Mouse (Mus musculus) spleen, postnatal 4 days (tissue): ENCODE measurements around the gene Rgsl1.
"Not testable (repeated sequence)": the region's sequence is repeated elsewhere in the genome, so short reads cannot be mapped to it uniquely, and the experiment has no call there.

Source experiments
- DNase-seq, 2 experiments: peaks; one replicate each; pipeline ENCODE4 v3.0.0; 2022; ENCODE audit warnings: low spot score in 2 of 2

Gene Rgsl1

DNA sequence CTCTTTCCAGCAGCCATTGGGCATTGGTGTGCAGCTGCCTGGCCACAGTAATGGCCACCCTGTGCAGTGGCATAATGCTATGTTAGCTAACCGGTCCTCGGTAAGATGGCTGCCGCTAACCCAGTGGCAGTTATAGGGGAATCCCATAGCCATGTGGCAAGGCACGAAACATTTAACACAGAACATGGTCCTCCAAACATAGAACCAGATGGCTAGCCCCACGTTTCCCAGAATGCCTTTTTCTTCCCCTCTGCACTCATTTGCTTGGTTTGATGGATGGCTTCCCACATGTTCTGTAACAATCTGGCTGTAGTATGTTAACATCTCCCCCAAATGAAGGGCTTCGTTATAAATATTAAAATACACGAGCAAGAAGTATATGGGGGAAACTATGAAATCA is 67.7 kb downstream of the Rgsl1 start:
- no peak for DNase-seq

DNA sequence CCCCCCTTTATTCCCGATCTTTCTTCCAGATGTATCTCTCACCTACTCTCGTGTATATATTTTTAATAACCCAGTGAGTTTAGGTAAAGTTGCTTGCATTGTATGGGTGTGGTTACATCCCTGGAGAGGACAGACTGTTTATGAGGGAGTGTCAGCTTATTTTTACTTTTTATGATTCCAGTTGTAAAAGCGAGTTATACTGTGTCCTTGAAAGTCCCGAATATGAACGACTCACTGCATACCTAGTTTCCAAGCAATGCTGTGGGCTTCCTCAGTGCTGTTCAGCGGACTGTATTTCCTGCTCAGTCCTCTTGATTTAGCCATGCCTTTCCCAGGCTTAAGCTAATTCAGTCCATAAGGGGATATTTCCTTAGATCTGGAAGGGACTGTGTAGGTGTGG is 68.8 kb downstream of the Rgsl1 start:
- DNase-seq, result no peak

DNA sequence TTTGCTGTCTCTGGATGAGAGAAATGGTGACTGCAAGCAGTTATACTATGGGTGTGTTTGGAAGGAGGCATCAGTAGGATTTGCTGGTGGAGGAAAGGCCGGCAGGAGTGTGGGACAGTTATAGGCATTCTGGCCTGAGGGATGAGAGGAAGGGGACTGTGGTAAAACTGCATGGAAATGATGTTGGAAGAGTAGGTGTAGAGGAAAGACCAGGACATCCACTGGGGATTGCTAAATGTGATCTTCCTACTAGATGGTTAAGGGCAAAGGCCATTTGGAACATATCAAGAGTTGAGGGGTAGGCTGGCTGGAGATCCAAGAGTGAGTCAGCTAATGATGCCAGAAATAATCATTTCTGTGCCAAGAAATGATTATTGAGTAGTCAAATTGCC is 73.2 kb downstream of the Rgsl1 start:
- DNase-seq, result no peak

DNA sequence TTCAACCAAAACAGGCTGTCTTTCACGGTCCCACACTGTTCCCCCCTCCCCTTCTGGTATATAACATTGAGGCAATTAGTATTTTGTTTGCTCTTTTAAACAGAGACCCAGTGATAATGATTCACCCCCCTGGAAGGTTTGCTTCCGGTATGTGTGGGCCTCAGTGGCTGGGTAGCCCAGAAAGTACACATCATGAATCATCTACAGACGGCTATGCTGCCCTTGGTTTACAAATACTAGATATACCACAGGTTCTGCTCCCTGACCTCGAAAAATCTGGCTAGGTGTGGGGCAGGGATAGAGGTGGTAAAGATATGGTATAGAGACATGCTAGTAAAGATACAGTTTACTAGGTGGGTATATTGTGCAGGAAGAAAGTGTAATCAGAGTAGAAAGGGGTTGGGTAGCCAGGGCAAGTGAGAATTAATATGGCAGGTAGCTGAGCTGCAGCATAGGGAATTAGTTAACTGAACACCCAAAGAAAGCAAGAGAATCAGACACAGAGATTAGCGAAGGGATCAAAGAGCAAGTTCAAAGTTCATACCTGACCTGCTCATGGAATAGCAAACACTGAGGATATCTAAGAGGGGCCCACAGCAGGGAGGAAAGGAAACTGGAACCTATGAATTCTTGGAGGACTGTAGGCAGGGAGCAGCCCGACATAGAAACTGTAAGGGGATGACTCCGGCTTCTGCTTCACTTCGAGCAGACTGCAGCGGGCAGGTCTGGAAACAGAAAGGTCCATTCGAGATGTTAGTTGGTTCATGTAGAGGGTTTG is 73.8 kb downstream of the Rgsl1 start:
- DNase-seq, result no peak

DNA sequence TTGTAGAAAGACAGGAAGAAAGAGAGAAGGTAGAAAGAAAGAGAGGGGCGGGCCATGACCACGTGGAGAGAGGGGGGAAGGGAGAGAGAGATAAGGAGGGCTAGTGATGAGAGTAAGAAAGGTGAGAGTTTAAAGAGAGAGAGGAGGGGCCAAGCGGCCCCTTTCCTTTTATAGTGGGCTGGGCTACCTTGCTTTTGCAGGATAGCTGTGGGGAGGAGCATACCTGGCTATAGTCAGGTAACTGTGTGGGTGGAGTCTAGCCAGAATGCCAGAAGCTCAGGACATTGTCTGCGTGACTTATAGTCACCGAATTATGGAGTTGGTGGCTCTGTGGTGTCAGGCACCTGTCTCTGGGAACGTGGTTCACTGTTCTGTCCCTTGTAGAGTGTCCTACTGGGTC is 74.4 kb downstream of the Rgsl1 start:
- DNase-seq, result not testable (repeated sequence)

DNA sequence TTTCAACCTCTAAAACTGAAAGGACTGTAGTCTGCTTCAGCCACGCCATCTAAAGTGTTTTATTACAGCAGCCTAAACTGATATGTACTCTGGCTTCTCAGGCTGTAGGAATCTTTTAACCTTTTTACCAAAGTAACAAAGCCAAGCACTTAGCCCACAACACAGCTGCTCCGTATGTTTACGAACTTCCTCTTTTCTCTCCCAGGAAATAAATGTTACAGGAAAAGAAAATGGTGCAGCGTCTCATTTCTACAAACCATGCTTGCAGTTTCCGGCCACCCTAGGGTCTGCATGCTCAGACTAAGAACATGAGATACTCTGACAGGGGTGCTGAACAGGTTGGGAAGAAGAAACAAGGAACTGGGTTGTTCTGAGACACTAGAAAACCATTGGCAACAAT is 75.5 kb downstream of the Rgsl1 start:
- no peak for DNase-seq

DNA sequence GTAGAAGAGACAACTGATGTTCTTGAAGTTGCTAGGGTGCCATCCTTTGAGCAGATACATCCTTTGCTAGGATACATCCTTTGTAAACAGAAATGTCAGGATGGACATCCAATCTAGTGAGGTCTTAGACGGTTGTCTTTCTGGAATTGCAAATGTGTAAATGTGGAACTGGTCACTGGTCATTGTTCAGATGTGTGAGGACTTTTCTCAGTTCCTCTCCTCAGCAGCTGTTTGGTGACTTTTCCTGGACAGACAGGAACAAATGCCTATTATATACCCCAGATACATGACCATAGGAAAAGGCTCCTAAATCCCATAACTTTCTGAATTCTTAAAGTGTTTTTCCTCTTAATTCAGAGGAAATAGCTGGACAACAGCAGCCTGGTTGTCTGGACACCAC is 76.7 kb downstream of the Rgsl1 start:
- no peak for DNase-seq

DNA sequence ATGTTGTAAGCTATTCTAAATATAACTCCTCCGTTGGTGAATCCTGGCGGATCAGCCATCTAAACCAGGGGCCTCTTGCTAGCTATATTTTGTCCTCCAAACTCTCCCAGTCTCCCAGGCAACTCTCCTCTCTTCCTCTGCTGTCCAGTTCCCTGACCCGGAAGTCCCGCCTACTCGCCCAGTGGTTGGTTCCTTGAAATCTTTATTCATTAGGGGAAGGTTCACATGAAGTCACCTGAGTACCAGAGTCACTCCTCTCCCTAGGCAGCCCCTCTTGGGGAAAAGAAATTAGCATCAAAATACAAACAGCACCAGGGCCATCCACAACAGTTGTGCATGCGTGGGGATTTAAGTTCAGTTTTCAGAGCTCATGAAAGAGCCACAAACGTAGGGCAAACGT is 77.6 kb downstream of the Rgsl1 start:
- DNase-seq, result no peak

DNA sequence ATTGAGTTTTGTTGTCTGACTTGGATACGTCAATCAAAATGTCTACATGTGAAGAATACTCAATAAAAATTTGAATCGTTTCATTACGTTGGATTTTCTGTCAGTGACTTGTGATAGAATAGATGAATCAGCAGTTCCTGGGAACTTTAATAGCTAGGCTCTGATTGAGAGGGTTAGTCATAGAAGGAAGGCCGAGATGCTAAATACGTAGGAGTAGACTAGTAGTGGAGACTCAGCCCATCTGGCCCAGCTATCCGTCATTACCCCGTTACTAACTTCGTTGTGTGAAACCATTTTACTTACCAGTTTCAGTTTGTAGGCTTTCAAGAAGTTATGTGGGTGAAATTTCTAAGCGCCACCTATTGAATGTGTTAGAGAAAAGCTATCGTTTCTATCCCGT is 79.8 kb downstream of the Rgsl1 start:
- DNase-seq, result no peak

DNA sequence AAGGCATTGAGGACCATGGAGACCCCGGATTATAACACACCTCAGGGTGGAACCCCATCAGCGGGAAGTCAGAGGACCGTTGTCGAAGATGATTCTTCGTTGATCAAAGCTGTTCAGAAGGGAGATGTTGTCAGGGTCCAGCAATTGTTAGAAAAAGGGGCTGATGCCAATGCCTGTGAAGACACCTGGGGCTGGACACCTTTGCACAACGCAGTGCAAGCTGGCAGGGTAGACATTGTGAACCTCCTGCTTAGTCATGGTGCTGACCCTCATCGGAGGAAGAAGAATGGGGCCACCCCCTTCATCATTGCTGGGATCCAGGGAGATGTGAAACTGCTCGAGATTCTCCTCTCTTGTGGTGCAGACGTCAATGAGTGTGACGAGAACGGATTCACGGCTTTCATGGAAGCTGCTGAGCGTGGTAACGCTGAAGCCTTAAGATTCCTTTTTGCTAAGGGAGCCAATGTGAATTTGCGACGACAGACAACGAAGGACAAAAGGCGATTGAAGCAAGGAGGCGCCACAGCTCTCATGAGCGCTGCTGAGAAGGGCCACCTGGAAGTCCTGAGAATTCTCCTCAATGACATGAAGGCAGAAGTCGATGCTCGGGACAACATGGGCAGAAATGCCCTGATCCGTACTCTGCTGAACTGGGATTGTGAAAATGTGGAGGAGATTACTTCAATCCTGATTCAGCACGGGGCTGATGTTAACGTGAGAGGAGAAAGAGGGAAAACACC is 90.0 kb downstream of the Rgsl1 start:
- no peak for DNase-seq

DNA sequence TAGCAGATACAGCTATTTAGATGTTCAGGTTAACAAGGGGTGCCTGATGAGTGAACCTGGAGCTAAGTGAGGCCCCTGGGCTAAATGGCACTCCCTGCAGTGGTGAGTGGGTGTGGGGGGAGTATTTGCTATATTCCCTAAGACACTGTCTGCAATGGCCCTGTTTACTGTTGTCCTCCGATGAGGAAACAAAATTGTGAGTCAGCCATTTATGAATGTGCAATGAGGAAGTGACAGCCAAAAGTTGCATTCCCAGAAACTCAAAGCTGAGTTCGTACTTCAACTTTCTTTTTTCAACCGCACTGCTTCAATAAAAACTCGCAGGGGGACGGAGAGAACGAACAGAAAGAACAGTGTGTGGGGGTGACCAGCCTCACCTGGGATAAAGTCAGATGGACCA is 91.4 kb downstream of the Rgsl1 start:
- DNase-seq, result no peak

DNA sequence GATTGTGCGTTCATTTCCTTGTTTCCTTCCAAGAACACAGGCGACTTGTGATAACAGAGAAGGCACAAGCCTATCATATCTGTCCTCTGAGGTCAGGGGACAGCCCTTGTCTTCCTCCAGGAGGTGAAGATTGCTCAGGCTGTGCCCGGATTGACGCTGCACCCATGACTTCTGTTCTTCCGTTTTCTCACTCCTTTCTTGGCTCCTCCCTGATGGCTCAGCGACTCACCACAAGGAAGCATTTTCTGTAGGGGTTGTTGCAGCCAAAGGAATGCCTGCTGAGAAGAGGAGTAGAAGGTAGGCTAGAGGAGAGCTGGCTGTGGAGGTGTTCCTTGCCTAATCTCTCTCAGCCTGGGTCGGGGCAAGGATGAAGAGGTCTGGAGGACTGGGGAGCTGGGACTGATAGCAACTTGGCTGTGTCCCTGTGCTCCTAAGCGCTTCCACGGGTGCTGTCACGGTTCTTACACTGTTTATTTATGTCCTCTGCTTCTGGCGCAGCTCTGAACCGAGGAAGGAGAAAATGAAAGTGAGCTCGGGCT is 92.1 kb downstream of the Rgsl1 start:
- DNase-seq, result peak; percentile 50 to 76

DNA sequence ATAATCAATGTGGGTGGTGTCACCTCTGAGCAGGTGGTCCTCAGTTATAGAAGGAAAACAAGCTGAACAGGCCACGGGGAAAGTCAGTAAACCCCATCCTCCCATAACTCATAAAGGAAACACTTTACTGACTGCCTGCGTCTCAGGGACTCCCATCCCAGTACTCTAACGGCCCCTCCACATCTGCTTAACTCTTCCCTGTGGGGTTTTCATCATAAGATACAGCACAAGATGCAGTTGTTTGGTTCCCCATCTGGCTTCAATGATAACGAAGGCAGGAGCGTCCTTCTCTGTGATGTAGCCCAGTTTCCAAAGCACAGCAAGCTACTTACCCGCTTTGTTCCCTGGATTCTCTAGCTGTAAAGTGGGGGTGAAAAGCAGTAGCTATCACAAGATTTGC is 93.9 kb downstream of the Rgsl1 start:
- peak in 1 of 2 experiments; percentile 52 for DNase-seq

DNA sequence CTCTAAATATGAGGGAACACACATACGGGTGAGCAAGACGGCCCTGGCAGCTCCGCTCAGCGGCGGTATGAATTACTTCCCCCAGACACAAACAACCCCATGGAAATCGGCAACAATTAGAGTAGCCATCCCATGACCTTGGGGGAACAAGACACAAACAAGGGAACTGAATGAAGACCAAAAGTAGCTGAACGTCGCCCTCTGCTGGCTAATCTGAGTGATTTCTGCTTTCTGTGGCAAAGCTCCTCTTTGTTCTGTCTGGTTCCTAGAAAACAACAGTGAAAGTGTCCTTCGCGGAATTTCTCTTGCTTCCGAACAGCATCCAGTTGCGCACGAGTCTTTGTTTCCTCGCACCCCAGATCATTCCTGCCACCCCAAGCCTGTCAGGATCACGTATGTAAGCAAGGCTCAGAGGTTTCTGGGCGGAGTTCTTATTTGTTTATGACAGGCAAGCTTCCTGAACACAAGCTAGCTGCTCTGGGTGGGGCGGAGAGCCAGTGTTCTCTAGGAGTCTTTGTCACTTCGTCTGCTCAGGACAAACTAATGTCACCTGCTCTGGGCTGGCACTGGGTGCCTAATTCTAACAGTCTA is 94.6 kb downstream of the Rgsl1 start, which contains the start of gene Rnasel:
Rnasel (plus strand) TSS at position 216 of the 591 bp plus-strand sequence.
- peak; percentile 75 to 90 for DNase-seq

DNA sequence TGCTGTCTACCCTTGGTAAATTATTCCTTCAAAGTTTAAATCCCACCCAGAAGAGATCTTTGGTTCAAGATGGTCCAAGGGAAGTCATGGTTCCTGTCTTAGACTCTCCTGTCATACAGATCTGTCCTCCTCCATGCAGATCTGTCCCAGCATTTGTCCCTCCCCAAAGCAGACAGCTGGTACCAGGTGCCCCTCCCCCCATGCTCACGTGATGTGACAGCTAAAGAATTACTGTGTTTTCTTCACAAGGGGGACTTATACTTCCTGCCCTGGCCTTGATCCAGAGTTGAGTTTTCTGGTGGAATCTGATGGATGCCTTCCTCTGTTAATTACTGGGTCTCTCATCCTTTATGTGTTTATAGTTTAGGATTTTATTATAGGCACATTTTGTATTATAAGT is 95.4 kb downstream of the Rgsl1 start:
- peak; percentile 71 to 79 for DNase-seq

DNA sequence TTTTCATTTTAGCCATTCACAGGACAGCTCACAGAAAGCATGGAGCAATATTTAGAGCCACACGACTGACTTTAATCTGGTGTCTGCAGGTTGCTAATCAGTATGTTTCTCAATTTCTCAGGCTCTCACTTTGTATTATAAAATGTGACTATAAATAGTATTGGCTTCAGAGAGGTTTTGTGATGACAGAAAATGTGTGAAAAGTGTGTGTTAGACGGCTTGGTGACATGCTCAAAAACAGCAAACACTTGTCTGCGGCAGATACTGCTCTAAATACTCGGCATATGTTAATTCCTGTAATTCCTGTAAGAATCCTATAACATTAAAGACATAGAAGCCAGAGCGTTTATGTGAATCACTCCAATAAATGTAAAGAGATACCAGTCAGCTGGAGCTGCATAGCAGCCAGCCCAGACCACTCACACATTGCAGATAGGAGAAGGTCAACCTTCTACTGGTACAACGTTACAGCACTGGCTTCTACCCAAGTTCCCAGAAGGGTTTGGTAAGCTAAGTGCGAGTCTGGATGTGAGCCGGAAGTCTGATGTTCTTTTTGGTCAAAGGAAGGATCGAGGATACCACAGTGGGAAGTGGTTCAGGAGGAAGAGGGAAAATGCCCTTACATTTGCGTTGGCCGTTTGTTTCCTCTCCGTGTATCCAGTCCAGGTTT is 95.9 kb downstream of the Rgsl1 start:
- DNase-seq, result no peak

DNA sequence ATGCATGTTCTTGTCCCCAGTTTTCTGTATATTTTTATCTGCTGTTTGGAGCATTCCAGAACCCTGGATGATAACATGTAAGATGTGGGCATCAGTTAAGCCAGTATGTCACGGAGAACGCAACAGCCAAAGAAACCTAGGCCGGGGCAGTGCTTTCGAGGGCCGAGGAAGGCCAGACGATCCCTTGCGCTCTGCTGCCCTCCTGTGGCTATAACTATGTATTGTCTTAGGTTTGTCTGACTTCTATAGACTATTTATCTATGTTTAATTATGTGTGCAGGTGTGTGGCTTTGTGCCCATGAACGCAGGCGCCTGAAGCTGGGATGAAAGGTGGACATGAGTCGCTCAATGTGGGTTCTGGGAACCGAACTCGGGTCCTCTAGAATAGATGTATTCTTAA is 97.2 kb downstream of the Rgsl1 start:
- DNase-seq, result peak; percentile 77 to 89

DNA sequence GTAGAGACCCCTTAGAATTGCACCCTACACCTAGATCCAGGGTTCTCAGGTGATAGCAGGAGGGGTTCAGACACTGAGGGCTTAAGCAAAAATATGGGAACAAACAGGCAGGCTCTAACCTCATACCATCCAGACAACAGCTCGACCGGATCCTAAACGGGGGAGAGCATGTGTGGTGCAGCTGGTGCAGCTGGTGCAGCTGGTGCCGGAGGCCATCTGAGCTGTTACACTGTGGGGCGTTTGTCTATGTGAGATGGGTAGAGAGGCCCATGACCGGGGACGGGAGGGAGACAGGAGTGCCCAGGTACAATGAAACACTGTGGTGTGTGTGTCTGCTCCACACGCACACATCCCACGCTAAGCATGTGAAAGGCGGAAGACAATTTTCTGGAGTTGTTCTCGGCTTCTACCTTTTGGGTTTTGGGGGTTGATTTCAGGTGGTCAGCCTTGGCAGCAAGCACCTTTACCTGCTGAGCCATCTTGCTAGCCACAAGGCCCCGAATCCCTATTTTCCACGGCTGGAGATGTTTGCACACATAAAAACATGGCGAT is 97.7 kb downstream of the Rgsl1 start:
- DNase-seq, result no peak

DNA sequence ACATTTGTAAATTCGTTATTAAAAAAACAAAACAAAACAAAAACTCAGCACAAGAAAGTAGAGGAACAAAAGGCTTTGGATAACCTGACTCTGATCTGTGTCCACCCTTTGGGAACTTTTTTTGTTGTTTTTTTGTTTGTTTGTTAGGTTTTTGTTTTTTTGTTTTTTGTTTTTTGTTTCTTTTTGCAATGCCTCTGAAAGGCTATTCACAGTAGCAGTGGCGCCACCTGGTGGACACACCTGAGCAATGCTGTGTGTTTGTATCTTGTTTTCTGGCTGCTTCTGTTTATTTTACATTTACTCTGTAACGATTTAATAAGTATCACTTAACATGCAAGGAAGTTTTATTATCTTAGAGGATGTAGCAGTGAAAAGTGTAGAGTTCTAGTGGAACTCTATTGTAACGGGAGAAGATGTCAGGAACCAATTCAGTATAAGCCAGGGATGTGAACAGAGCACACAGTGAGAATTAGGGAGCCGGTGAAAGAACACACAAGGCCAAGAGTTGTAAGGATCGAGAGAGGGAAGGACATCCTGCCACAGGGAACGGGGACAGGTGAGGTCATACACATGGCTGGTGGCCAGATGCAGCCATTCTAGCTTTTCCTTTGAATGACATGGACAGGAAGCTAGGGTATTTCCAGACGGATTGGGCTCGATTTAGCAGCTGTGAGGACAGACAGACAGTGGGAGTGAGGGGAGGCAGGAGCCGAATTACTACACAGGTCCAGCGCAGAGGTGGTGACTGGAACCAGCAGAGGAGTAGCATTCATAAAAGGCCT is 101.4 kb downstream of the Rgsl1 start:
- peak; percentile 70 to 90 for DNase-seq

DNA sequence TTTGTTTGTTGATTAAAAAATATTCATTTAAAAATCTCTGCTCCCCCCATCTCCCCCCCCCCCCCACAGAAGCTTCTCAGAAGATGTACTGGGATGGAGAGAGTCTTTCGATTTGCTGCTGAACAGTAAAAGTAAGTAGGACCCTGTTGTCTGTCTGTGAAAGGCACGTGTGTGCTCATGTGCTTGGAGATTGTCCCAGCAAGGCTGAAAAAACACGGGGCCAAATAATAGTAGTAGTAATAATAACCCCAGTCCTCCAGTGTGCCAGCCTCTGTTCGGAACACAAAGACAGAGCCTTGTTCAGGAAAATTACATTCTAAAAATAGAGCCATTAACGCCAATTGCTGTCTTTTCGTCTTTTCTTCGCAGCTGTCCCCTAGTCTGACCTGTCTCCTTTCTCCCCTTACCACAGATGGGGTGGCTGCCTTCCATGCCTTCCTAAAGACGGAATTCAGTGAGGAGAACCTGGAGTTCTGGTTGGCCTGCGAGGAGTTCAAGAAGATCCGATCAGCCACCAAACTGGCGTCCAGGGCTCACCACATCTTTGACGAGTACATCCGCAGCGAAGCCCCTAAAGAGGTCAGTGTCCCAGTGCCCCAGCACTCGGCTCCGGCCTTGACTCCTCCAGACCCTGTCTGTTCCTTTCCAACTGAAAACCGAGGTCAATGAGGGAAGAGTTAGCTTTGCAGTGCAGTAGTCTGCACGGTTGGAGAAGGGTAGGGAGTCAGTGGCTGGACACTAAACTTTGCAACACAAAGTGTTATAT is 102.2 kb downstream of the Rgsl1 start:
- DNase-seq, result no peak
